Mouse (Mus musculus): ENCODE measurements around the gene Ablim2. TPM values are rescaled to one million over a fixed set of nuclear protein-coding genes. Genes with fewer than 3 reads are reported as not detected.

Ablim2 gene
- polyA plus RNA-seq, 1 experiment: not detected

- WGBS: 90% methylated on average over 8 of the region's 8 CpGs
- no peak overlapping the region for H3K27ac ChIP-seq (ENCODE audit: insufficient read depth, low read depth, low read length)
- no peak overlapping the region for H3K4me3 ChIP-seq (ENCODE audit: insufficient read depth, low read depth, low read length)
- peaks cover 13% of the 10 kb centered on the region for H3K4me1 ChIP-seq (ENCODE audit: control insufficient read depth, insufficient read depth, low read length)
- TF ChIP-seq POLR2A (IDR thresholded peaks at IDR 0.05; ENCODE audit: insufficient read depth, low read depth, low read length): no peak
Observed at GRCm38 (mm10) chr5:35807018-35807417, 49.3 kb downstream of the Ablim2 start.

DNA sequence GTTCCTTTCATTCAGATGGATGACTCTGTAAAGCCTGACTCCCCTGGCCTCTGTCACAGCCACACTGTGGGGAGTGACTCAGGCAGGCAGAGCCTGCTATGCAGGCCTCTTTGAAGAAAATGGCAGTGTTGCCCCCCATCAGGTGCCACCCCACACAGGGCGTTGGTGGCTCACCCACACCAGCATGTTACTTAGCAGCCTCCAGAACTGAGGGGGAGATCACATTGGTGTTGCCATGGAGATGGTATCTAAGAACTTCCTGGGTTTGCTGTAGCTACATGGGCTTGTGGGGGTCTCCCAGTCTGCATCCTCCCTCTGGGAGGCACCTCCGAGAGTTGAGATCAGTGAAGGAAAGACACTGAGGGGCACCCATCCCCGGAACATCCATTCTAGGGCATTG lies 52.8 kb downstream of the Ablim2 start:
- Histone ChIP-seq H3K4me1 (ENCODE audit: control insufficient read depth, insufficient read depth, low read length) (peaks cover 27% of the 10 kb centered on the region), H3K27ac (ENCODE audit: insufficient read depth, low read depth, low read length) (no peak overlapping the region; the same call in 1 of the 2 replicates), H3K4me3 (ENCODE audit: insufficient read depth, low read depth, low read length) (no peak overlapping the region)
- 43% methylated on average over 3 of the region's 3 CpGs for WGBS
- TF ChIP-seq CTCF (IDR thresholded peaks at IDR 0.05; ENCODE audit: insufficient read depth, low read depth, low read length) (no peak), POLR2A (IDR thresholded peaks at IDR 0.05; ENCODE audit: insufficient read depth, low read depth, low read length) (no peak)

DNA sequence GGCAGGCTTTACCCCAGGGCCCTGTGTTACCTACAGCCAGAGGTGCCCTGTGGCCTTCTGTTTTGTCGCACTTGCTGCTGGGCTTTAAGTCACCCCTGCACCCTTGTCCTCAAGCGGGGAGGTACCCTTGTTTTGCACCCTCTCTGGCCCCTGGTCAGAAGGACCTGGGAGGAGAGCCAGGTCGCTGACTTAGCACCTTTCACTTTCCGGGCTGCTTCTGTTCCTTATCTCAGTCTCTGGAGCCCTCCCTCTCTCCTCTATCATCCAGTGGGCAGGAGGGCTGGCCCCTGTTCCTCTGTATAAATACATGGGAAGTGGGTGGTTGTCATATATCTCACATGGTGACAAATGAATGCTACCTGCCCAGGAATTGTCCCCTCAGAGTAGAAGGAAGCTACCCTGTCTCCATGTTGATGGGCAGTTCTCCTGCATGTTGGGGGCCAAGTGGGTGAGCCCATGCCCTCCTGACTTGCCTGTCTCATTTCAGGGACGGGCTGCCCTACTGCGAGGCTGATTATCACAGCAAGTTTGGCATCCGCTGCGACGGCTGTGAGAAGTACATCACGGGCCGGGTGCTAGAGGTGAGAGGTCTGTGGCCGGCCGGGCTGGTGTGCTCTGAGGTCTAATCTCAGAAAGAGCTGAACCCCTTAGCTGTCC lies 54.1 kb downstream of the Ablim2 start:
- WGBS: 87% methylated on average over 13 of the region's 13 CpGs
- H3K4me3 ChIP-seq (ENCODE audit: insufficient read depth, low read depth, low read length): no peak overlapping the region
- peaks cover 27% of the 10 kb centered on the region for H3K4me1 ChIP-seq (ENCODE audit: control insufficient read depth, insufficient read depth, low read length)
- TF ChIP-seq CTCF (IDR thresholded peaks at IDR 0.05; ENCODE audit: insufficient read depth, low read depth, low read length) (no peak), POLR2A (IDR thresholded peaks at IDR 0.05; ENCODE audit: insufficient read depth, low read depth, low read length) (no peak)
- H3K27ac ChIP-seq (ENCODE audit: insufficient read depth, low read depth, low read length): no peak overlapping the region

DNA sequence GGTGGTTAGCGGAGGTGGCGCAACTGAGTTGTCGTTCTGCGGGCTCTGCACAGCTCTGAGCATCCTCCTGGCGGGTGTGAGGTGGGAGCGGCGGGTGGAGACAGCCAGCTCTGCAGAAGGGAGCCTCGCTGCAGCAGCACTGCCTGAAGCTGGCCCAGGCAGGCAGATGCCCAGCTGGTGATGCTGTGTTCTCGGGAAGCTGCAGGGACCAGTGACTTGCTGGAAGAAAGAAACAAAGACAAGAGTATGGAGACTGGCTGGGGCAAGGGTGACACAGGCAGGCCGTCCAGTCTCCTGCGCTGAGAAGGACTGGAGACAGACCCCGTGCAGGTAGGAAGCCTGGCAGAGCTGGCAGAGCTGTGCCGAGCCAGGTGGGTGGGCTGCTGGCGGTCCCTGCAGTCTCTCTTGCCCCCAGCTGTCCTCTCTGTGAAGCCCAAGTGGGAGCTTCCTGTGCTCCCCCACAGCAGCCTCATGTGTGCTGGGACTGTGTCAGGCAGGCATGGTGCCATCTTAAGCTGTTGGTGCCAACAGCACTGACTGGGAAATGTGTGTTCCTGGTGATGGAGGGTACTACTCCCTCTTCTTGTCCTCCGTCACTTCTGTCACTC lies 56.8 kb downstream of the Ablim2 start:
- H3K27ac ChIP-seq (ENCODE audit: insufficient read depth, low read depth, low read length): peak overlapping the region; percentile 31; the same call in 1 of the 2 replicates
- 32% methylated on average over 15 of the region's 15 CpGs for WGBS
- peak overlapping the region; percentile 13 for H3K4me3 ChIP-seq (ENCODE audit: insufficient read depth, low read depth, low read length)

GRCm38 (mm10) chr5:35815051-35815450 lies 57.4 kb downstream of the Ablim2 start:
- 0 out of 2 replicates have a peak overlapping the region, but pooled peaks have one; percentile 16 for H3K27ac ChIP-seq (ENCODE audit: insufficient read depth, low read depth, low read length)
- WGBS: 30% methylated on average over 2 of the region's 2 CpGs
- peaks cover 27% of the 10 kb centered on the region for H3K4me1 ChIP-seq (ENCODE audit: control insufficient read depth, insufficient read depth, low read length)
- peak overlapping the region; percentile 13 for H3K4me3 ChIP-seq (ENCODE audit: insufficient read depth, low read depth, low read length)
- no peak for TF ChIP-seq POLR2A (IDR thresholded peaks at IDR 0.05; ENCODE audit: insufficient read depth, low read depth, low read length)
- TF ChIP-seq CTCF (IDR thresholded peaks at IDR 0.05; ENCODE audit: insufficient read depth, low read depth, low read length): no peak

More for the DNA sequence above, 56.8 kb downstream of the Ablim2 start:
- no peak for TF ChIP-seq POLR2A (IDR thresholded peaks at IDR 0.05; ENCODE audit: insufficient read depth, low read depth, low read length)
- peaks cover 27% of the 10 kb centered on the region for H3K4me1 ChIP-seq (ENCODE audit: control insufficient read depth, insufficient read depth, low read length)

DNA sequence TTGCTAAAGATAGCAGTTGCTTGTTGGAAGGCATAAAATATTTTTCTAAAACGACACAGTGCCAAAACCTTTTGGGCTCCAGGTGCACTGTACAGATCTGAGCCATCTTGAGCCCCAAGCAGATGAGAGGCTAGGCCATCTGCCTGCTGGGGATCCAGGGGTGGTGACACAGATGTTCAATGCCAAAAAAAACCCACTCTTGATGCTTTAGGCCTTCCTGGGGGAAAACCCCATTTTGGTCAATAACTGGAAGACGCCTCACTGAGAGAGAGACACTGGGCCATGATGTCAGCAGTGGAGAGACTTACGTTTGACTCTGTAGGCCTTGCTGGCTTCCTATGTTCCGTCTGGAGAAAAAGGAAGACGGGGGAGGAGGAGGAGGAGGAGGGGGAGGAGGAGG lies 59.6 kb downstream of the Ablim2 start:
- no peak overlapping the region for H3K27ac ChIP-seq (ENCODE audit: insufficient read depth, low read depth, low read length)
- 85% methylated on average over 3 of the region's 5 CpGs for WGBS
- H3K4me3 ChIP-seq (ENCODE audit: insufficient read depth, low read depth, low read length): no peak overlapping the region
- TF ChIP-seq CTCF (IDR thresholded peaks at IDR 0.05; ENCODE audit: insufficient read depth, low read depth, low read length) (no peak), POLR2A (IDR thresholded peaks at IDR 0.05; ENCODE audit: insufficient read depth, low read depth, low read length) (no peak)
- H3K4me1 ChIP-seq (ENCODE audit: control insufficient read depth, insufficient read depth, low read length): peaks cover 18% of the 10 kb centered on the region

- no peak overlapping the region for H3K27ac ChIP-seq (ENCODE audit: insufficient read depth, low read depth, low read length)
- 92% methylated on average over 3 of the region's 3 CpGs for WGBS
- no peak for TF ChIP-seq POLR2A (IDR thresholded peaks at IDR 0.05; ENCODE audit: insufficient read depth, low read depth, low read length)
- peaks cover 23% of the 10 kb centered on the region for H3K4me1 ChIP-seq (ENCODE audit: control insufficient read depth, insufficient read depth, low read length)
- no peak overlapping the region for H3K4me3 ChIP-seq (ENCODE audit: insufficient read depth, low read depth, low read length)
Observed at GRCm38 (mm10) chr5:35817882-35818281, 60.2 kb downstream of the Ablim2 start.

GRCm38 (mm10) chr5:35822721-35823120 lies 65.0 kb downstream of the Ablim2 start:
- Histone ChIP-seq H3K4me1 (ENCODE audit: control insufficient read depth, insufficient read depth, low read length) (peaks cover 18% of the 10 kb centered on the region), H3K27ac (ENCODE audit: insufficient read depth, low read depth, low read length) (no peak overlapping the region), H3K4me3 (ENCODE audit: insufficient read depth, low read depth, low read length) (no peak overlapping the region)
- TF ChIP-seq POLR2A (IDR thresholded peaks at IDR 0.05; ENCODE audit: insufficient read depth, low read depth, low read length): no peak
- TF ChIP-seq CTCF (IDR thresholded peaks at IDR 0.05; ENCODE audit: insufficient read depth, low read depth, low read length): no peak
- 72% methylated on average over 5 of the region's 5 CpGs for WGBS

DNA sequence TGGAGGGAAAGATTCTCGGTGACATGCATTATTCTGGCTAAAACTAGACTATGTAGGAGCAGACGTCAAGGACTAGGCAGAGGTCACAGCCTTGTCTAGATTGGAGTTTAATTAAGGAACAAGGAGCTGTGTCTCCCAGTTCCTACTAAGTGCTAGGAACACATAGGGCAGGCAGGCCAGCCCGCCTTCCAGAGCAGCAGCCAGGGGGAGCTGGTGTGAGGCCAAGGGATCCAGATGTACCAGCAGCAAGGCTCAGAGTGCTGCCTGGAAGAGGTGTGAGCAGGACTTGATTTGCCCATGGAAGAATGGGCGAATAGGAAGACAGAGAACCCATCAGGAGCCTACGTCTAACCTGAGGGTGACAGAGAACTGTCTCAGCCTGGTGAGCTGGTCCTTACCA lies 68.8 kb downstream of the Ablim2 start:
- no peak for TF ChIP-seq POLR2A (IDR thresholded peaks at IDR 0.05; ENCODE audit: insufficient read depth, low read depth, low read length)
- no peak for TF ChIP-seq CTCF (IDR thresholded peaks at IDR 0.05; ENCODE audit: insufficient read depth, low read depth, low read length)
- H3K27ac ChIP-seq (ENCODE audit: insufficient read depth, low read depth, low read length): no peak overlapping the region
- peaks cover 24% of the 10 kb centered on the region for H3K4me1 ChIP-seq (ENCODE audit: control insufficient read depth, insufficient read depth, low read length)
- H3K4me3 ChIP-seq (ENCODE audit: insufficient read depth, low read depth, low read length): no peak overlapping the region
- WGBS: 86% methylated on average over 5 of the region's 5 CpGs
